Mouse (Mus musculus): ENCODE data around the gene Tgfbr2. TPM values are rescaled to one million over a fixed set of nuclear protein-coding genes. Genes with fewer than 3 reads are reported as not detected.
A peak's percentile ranks its signal among the peaks of the same experiment; 100 is the strongest.

Gene Tgfbr2
- polyA plus RNA-seq, 1 experiment from 2014 or later: 3.6 TPM

DNA sequence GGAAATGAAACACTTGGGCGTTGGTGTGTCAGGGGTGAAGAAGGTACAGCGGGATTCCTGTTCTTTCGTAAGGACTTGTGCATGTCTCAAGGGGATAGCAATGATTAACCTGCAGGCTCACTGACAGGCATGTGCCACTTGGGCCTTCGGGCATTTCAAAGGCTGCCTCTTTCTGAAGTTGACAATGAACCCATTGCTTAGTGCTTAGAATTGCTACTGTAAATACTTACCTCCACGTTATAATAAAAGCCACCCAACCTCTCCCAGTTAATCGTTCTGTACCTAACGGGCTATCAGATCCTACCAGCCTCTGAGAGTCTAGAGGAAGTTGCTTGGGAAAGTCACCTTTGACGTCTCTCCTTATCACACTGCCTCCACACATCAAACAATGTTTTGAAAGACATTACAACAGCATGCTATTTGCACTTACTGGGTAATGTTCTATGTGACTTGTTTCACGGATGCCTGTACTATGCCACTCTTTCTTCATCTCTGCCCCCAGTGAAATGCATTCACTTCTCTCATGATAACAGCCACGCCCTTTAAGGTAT lies 12.1 kb upstream of the Tgfbr2 start:
- no peak for ATAC-seq (ENCODE audit: low read depth)
- no peaks in the 10 kb centered on the region for H3K36me3 ChIP-seq (ENCODE audit: control insufficient read depth, insufficient read depth, low read length)
- H3K4me2 ChIP-seq (ENCODE audit: low read depth, low read length): no peak overlapping the region
- H3K4me3 ChIP-seq (ENCODE audit: low read depth, low read length): no peak overlapping the region
- WGBS: 86% methylated on average over 10 of the region's 10 CpGs
- no peak overlapping the region for H3K27ac ChIP-seq (ENCODE audit: low read depth, low read length)
- no peaks in the 10 kb centered on the region for H3K27me3 ChIP-seq (ENCODE audit: control insufficient read depth, insufficient read depth, low read length)
- no peak overlapping the region for H3K9ac ChIP-seq (replicated peaks; ENCODE audit: low read depth, low read length)
- no peaks in the 10 kb centered on the region for H3K4me1 ChIP-seq (ENCODE audit: control insufficient read depth, insufficient read depth, low read length)
- no peaks in the 10 kb centered on the region for H3K9me3 ChIP-seq (ENCODE audit: control insufficient read depth, low read length)

DNA sequence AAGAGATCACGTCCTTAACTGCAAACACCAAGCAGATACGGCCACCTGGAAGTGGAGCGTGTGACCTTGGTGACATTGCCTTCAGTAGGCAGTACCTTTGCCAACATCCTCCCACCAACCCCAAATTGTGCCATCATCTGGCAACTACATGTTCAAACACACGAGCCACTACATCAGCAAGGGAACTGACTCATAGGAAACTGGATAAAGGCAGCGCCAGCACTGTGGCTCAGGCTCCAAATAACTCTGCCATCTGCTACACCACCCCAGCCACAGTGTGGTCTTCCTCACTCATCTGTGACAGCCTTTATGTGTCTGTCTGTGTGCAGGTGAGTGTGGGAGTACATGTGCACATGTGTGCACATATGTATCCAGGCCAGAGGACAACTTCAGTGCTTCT lies 9.7 kb upstream of the Tgfbr2 start:
- Histone ChIP-seq H3K9ac (replicated peaks; ENCODE audit: low read depth, low read length) (no peak overlapping the region), H3K4me1 (ENCODE audit: control insufficient read depth, insufficient read depth, low read length) (no peaks in the 10 kb centered on the region), H3K27me3 (ENCODE audit: control insufficient read depth, insufficient read depth, low read length) (no peaks in the 10 kb centered on the region), H3K4me2 (ENCODE audit: low read depth, low read length) (no peak overlapping the region), H3K4me3 (ENCODE audit: low read depth, low read length) (no peak overlapping the region), H3K9me3 (ENCODE audit: control insufficient read depth, low read length) (no peaks in the 10 kb centered on the region), H3K27ac (ENCODE audit: low read depth, low read length) (no peak overlapping the region), H3K36me3 (ENCODE audit: control insufficient read depth, insufficient read depth, low read length) (no peaks in the 10 kb centered on the region)
- ATAC-seq (ENCODE audit: low read depth): no peak
- WGBS: 89% methylated on average over 5 of the region's 5 CpGs

DNA sequence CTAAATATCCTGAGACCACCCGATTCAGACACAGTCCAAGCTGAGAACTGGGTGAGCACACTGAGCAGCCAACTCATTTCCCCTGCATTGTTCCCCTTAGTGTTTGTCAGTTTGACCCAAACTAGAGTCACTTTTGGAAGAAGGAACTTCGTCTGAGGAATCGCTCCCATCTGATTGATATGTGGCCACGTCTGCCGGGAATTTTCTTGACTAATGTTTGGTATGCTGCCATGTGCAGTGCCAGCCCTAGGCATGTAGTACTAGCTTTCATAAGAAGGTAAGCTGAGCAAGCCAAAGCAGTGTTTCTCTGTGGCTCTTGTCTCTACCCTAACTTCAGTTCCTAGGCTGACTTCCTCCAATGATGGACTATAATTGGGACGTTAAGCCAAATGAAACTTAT lies 7.9 kb upstream of the Tgfbr2 start:
- WGBS: 94% methylated on average over 6 of the region's 6 CpGs
- Histone ChIP-seq H3K9me3 (ENCODE audit: control insufficient read depth, low read length) (no peaks in the 10 kb centered on the region), H3K9ac (replicated peaks; ENCODE audit: low read depth, low read length) (no peak overlapping the region), H3K27ac (ENCODE audit: low read depth, low read length) (no peak overlapping the region), H3K4me3 (ENCODE audit: low read depth, low read length) (no peak overlapping the region), H3K4me1 (ENCODE audit: control insufficient read depth, insufficient read depth, low read length) (no peaks in the 10 kb centered on the region), H3K4me2 (ENCODE audit: low read depth, low read length) (no peak overlapping the region), H3K27me3 (ENCODE audit: control insufficient read depth, insufficient read depth, low read length) (no peaks in the 10 kb centered on the region), H3K36me3 (ENCODE audit: control insufficient read depth, insufficient read depth, low read length) (no peaks in the 10 kb centered on the region)
- no peak for ATAC-seq (ENCODE audit: low read depth)

DNA sequence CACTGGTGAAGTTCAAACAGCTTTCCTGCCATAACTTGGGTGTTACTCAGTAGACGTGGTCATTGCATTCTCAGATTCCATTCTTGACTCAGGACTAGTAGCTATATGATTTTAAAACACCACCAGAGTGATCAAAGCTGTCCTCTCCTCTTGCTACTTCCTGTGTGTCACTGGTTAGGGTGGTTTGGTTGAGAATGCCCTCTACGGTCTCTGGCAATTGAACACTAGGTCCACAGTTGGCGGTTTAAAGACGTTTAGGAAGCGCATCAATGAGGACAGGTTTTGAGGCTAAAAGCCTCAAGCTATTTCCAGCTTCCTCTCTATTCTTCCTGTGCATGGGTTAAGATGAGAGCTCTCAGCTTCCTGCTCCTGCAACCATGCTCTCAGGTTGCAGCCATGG lies 6.4 kb upstream of the Tgfbr2 start:
- no peak overlapping the region for H3K4me2 ChIP-seq (ENCODE audit: low read depth, low read length)
- H3K27ac ChIP-seq (ENCODE audit: low read depth, low read length): no peak overlapping the region
- 93% methylated on average over 5 of the region's 5 CpGs for WGBS
- H3K4me1 ChIP-seq (ENCODE audit: control insufficient read depth, insufficient read depth, low read length): no peaks in the 10 kb centered on the region
- no peaks in the 10 kb centered on the region for H3K27me3 ChIP-seq (ENCODE audit: control insufficient read depth, insufficient read depth, low read length)
- no peaks in the 10 kb centered on the region for H3K9me3 ChIP-seq (ENCODE audit: control insufficient read depth, low read length)
- H3K36me3 ChIP-seq (ENCODE audit: control insufficient read depth, insufficient read depth, low read length): no peaks in the 10 kb centered on the region
- ATAC-seq (ENCODE audit: low read depth): no peak
- H3K4me3 ChIP-seq (ENCODE audit: low read depth, low read length): no peak overlapping the region
- H3K9ac ChIP-seq (replicated peaks; ENCODE audit: low read depth, low read length): no peak overlapping the region

DNA sequence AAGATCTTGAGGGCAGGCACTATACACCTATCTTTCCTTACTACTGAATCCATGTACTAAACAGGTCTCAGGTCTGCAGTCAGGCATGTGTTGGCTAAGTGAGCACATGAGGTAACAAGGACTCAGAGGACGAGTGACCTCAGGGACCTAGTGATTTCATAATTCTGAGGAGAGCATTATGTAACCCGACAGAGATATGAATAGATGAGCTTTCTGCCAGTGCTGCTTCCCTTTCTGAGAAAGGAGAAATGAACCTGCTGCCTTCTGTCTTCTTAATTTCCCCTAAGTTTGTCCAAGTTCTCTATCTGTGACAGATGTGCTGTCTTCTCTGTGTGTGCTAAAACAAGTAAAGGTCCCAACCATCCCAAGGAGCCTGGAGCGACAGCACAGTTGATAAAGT lies 3.0 kb upstream of the Tgfbr2 start:
- Histone ChIP-seq H3K27me3 (ENCODE audit: control insufficient read depth, insufficient read depth, low read length) (peaks cover 14% of the 10 kb centered on the region), H3K4me3 (ENCODE audit: low read depth, low read length) (no peak overlapping the region), H3K9me3 (ENCODE audit: control insufficient read depth, low read length) (no peaks in the 10 kb centered on the region), H3K9ac (replicated peaks; ENCODE audit: low read depth, low read length) (no peak overlapping the region), H3K36me3 (ENCODE audit: control insufficient read depth, insufficient read depth, low read length) (no peaks in the 10 kb centered on the region), H3K4me2 (ENCODE audit: low read depth, low read length) (no peak overlapping the region), H3K4me1 (ENCODE audit: control insufficient read depth, insufficient read depth, low read length) (no peaks in the 10 kb centered on the region), H3K27ac (ENCODE audit: low read depth, low read length) (no peak overlapping the region)
- WGBS: 84% methylated on average over 3 of the region's 3 CpGs
- ATAC-seq (ENCODE audit: low read depth): no peak

DNA sequence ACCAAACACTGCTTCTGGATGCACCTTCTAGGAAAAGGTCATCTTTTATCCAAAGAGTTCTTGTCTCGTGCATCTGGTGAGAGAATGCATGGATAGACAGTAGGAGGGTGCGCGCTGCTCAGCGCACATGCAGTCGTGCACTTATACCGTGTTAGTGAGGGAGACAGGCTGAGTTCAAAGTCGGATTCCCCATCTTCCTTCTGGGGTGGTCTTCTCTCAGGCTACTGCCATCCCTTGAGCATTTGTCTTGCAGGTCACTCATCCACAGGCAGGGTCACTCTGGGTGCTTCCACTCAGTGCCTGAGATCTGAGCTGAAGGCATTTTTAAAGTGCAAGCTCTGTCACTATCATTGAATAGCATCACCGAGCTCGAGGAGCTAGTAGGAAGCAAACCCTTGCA lies 1.9 kb upstream of the Tgfbr2 start:
- Histone ChIP-seq H3K4me3 (ENCODE audit: low read depth, low read length) (no peak overlapping the region), H3K27ac (ENCODE audit: low read depth, low read length) (no peak overlapping the region), H3K4me2 (ENCODE audit: low read depth, low read length) (no peak overlapping the region), H3K9ac (replicated peaks; ENCODE audit: low read depth, low read length) (no peak overlapping the region), H3K9me3 (ENCODE audit: control insufficient read depth, low read length) (no peaks in the 10 kb centered on the region), H3K36me3 (ENCODE audit: control insufficient read depth, insufficient read depth, low read length) (no peaks in the 10 kb centered on the region), H3K4me1 (ENCODE audit: control insufficient read depth, insufficient read depth, low read length) (no peaks in the 10 kb centered on the region), H3K27me3 (ENCODE audit: control insufficient read depth, insufficient read depth, low read length) (peaks cover 14% of the 10 kb centered on the region)
- no peak for ATAC-seq (ENCODE audit: low read depth)
- whole genome bisulfite sequencing: 88% methylated on average over 9 of the region's 9 CpGs

DNA sequence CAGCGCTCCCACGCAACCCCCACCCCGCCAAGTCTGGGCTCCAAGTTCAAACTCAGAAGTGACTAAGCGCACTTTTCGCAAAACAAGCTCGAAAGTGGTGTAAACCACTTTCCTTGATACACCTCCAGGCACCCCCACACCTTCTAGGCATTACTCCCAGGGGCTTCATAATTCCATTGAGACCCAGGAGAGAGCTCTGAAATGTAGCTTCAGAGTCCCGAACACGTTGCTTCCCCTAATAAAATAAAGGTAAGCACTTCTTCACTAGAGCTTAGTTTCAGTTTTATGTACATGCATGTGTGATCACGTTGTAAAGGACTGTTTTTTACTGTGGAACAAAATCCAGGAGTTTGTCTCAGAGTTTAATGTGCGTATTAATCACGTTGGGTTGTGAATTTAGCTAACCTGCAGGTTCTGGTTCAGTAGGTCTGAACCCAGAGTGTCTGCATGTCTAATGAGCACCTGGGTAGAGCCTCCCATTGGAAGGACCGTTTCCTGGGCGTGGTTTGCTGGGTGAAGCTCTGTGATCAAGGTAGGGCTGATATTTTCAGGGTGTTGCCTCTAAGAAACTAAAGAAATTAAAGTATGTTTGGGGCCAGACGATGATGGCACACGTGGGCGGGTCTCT lies 442 bp upstream of the Tgfbr2 start:
- Histone ChIP-seq H3K27ac (ENCODE audit: low read depth, low read length) (no peak overlapping the region), H3K4me1 (ENCODE audit: control insufficient read depth, insufficient read depth, low read length) (no peaks in the 10 kb centered on the region), H3K27me3 (ENCODE audit: control insufficient read depth, insufficient read depth, low read length) (peaks cover 14% of the 10 kb centered on the region), H3K4me2 (ENCODE audit: low read depth, low read length) (peak overlapping the region; percentile 93), H3K9ac (replicated peaks; ENCODE audit: low read depth, low read length) (no peak overlapping the region; the same call in 1 of the 2 replicates), H3K4me3 (ENCODE audit: low read depth, low read length) (peak overlapping the region; percentile 55), H3K9me3 (ENCODE audit: control insufficient read depth, low read length) (no peaks in the 10 kb centered on the region), H3K36me3 (ENCODE audit: control insufficient read depth, insufficient read depth, low read length) (no peaks in the 10 kb centered on the region)
- WGBS: 13% methylated on average over 16 of the region's 16 CpGs
- ATAC-seq (ENCODE audit: low read depth): no peak

DNA sequence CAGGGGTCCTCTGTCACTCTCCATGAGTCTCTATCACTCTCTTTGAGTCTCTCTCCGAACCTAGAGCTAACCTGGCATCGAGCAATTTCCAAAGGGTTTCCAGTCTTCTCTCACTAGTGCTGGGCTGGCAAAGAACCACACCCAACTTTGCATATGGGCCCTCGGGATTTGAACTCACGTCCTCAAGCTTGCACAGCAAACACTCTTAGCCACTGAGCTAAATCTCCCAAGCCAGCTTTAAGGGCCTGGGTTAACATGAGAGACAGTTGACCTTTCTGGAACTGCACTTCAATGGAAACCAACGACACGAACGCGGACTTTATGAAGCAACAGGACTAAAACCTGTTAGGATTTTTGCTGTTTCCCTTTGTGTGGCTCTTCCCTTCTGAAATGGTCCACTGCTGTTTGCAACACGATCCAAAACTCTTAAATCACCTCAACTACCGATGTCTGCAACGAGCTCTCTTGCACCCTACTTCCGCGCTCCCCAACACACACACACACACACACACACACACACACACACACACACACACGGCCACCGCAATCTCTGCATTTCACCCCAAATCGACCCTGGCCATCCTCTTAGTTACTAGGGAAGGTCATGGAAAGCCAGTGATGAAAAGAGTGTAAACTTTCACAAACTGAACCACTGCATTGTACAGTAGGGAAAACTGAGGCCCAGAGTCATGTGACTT lies 1.5 kb downstream of the Tgfbr2 start:
- H3K36me3 ChIP-seq (ENCODE audit: control insufficient read depth, insufficient read depth, low read length): no peaks in the 10 kb centered on the region
- no peaks in the 10 kb centered on the region for H3K9me3 ChIP-seq (ENCODE audit: control insufficient read depth, low read length)
- peak overlapping the region; percentile 55 for H3K4me3 ChIP-seq (ENCODE audit: low read depth, low read length)
- H3K27ac ChIP-seq (ENCODE audit: low read depth, low read length): peak overlapping the region; percentile 64; the same call in 1 of the 2 replicates
- no peak overlapping the region for H3K9ac ChIP-seq (replicated peaks; ENCODE audit: low read depth, low read length)
- no peaks in the 10 kb centered on the region for H3K4me1 ChIP-seq (ENCODE audit: control insufficient read depth, insufficient read depth, low read length)
- peak overlapping the region; percentile 93; the same call in 1 of the 2 replicates for H3K4me2 ChIP-seq (ENCODE audit: low read depth, low read length)
- H3K27me3 ChIP-seq (ENCODE audit: control insufficient read depth, insufficient read depth, low read length): peaks cover 14% of the 10 kb centered on the region
- no peak for ATAC-seq (ENCODE audit: low read depth)
- 84% methylated on average over 16 of the region's 16 CpGs for WGBS

DNA sequence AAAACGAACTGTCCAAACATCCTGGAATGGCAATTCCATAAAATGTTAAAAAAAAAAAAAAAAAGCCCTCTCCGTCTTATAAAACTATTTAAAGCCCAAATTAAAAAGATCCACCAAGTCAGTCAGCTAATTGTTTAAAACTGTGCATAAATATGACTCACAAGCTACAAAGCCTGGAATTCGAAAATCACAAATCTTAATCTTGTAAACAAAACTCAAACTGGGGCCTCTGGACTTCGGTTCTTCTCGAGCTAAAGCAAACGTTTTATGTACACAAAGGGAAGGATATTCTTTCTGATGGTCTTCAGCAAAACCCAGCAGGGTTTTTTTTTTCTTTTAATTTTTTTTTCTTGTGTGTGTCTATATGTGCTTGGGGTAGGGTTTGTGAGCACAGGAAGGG lies 2.1 kb downstream of the Tgfbr2 start:
- no peaks in the 10 kb centered on the region for H3K4me1 ChIP-seq (ENCODE audit: control insufficient read depth, insufficient read depth, low read length)
- no peaks in the 10 kb centered on the region for H3K9me3 ChIP-seq (ENCODE audit: control insufficient read depth, low read length)
- WGBS: 83% methylated on average over 6 of the region's 6 CpGs
- ATAC-seq (ENCODE audit: low read depth): no peak
- H3K27ac ChIP-seq (ENCODE audit: low read depth, low read length): no peak overlapping the region
- no peaks in the 10 kb centered on the region for H3K36me3 ChIP-seq (ENCODE audit: control insufficient read depth, insufficient read depth, low read length)
- peaks cover 14% of the 10 kb centered on the region for H3K27me3 ChIP-seq (ENCODE audit: control insufficient read depth, insufficient read depth, low read length)
- H3K9ac ChIP-seq (replicated peaks; ENCODE audit: low read depth, low read length): no peak overlapping the region
- no peak overlapping the region for H3K4me2 ChIP-seq (ENCODE audit: low read depth, low read length)
- no peak overlapping the region; the same call in 1 of the 2 replicates for H3K4me3 ChIP-seq (ENCODE audit: low read depth, low read length)

All from neural tube, embryonic 14.5 days (tissue).